Comparison of ENCODE assay signal across 17 mouse cellular contexts in genomic region chr5:146596612-146597502, GRCm38 (mm10). TPM values are rescaled to one million over a fixed set of nuclear protein-coding genes. Genes with fewer than 3 reads are reported as not detected.
"Had no signal": no experiment of that assay in that cellular context is flagged by ENCODE, and none has a peak within 500 bp of the region (broad histone marks: within the 10 kb centered on the region; RNA-seq: fewer than 3 reads in every experiment).

No protein-coding gene starts in this region.

- H3K4me2 ChIP-seq: neural tube, embryonic 12.5 days had no signal

- H3K4me1 ChIP-seq: limb, embryonic 10.5 days had no signal

- H3K27me3 ChIP-seq: neural tube, embryonic 12.5 days had no signal

- DNase-seq: kidney, adult 11 months; kidney, postnatal 14 days; lung, adult 18-20 months; midbrain, embryonic 14.5 days; right cerebral cortex, postnatal 4 days; spleen, adult 18-20 months; thymus, postnatal 36 days had no signal

- H3K27ac ChIP-seq: left cerebral cortex, adult 2 months; limb, embryonic 10.5 days; midbrain, embryonic 10.5 days; neural tube, embryonic 12.5 days had no signal

- H3K9ac ChIP-seq: neural tube, embryonic 12.5 days had no signal

- H3K4me3 ChIP-seq: left cerebral cortex, adult 2 months; limb, embryonic 10.5 days; midbrain, embryonic 10.5 days; neural tube, embryonic 12.5 days had no signal

- H3K9me3 ChIP-seq: limb, embryonic 10.5 days had no signal

- H3K36me3 ChIP-seq: limb, embryonic 10.5 days; midbrain, embryonic 10.5 days; neural tube, embryonic 12.5 days had no signal

RNA-seq across cellular contexts. Expression of gene Gpr12, which starts 11.8 kb away (rescaled TPM):
- polyA plus RNA-seq: large intestine, adult 2 months; lung, embryonic 16.5 days had no signal

RNA-seq across cellular contexts. Expression of gene Gm3415, which starts 40.9 kb away (rescaled TPM):
- polyA plus RNA-seq: kidney, embryonic 14.5 days; large intestine, adult 2 months; limb, embryonic 10.5 days; limb, embryonic 14.5 days; lung, embryonic 16.5 days; midbrain, embryonic 10.5 days; midbrain, embryonic 14.5 days; neural tube, embryonic 12.5 days; stomach, embryonic 16.5 days; thymus, postnatal 0 days had no signal

RNA-seq across cellular contexts. Expression of gene Gm3409, which starts 59.4 kb away (rescaled TPM):
- polyA plus RNA-seq: kidney, embryonic 14.5 days; large intestine, adult 2 months; limb, embryonic 10.5 days; limb, embryonic 14.5 days; lung, embryonic 16.5 days; midbrain, embryonic 10.5 days; midbrain, embryonic 14.5 days; neural tube, embryonic 12.5 days; stomach, embryonic 16.5 days had no signal
